Mouse (Mus musculus): ENCODE measurements around the gene Fam102a.
A peak's percentile ranks its signal among the peaks of the same experiment; 100 is the strongest.

Fam102a gene

DNA sequence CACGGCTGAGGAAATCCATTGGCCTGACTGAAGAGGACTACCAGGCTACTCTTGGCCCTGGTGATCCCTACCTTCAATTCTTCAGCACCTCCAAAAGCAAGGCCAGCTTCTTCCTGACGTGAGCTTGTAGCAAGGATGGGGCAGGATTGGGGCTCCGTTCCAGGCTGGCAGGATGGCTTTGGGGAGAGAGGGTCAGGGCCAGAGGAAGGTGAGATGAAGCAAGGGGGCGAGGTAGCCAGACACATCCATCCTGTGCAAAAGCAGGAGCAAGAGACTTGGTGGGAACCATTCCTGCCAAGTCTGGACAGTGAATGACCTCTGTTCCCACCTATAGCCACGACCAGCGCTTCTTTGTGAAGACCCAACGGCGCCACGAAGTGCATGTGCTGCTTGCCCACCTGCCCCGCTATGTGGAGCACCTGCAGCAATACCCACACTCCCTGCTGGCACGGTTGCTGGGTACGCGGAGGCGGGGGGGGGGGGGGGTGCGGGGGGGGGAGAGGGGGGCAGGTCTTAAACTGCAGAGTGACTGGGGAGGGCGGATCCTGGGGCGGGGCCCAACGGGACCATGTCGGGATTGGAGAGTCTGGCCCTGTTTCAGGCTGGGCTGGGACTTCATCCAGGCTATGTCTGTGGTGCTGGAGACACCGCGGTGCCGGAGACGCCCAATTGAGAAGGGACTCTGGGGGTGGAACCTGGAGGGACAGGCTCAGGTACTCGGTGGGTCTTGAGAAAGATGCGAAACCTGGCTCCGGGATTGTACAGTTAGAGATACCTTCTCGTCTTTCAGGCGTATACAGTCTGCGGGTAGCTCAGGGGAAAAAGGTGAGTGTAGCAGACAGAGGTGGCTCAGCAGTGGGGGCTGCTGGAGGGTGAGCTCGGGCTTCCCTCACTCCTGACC lies 43.3 kb downstream of the Fam102a start:
- DNase-seq (ENCODE audit: low read depth, low spot score): no peak

- DNase-seq (ENCODE audit: low read depth, low spot score): no peak
These were observed 46.4 kb downstream of the Fam102a start for GRCm38 (mm10) chr2:32581450-32582095.

DNA sequence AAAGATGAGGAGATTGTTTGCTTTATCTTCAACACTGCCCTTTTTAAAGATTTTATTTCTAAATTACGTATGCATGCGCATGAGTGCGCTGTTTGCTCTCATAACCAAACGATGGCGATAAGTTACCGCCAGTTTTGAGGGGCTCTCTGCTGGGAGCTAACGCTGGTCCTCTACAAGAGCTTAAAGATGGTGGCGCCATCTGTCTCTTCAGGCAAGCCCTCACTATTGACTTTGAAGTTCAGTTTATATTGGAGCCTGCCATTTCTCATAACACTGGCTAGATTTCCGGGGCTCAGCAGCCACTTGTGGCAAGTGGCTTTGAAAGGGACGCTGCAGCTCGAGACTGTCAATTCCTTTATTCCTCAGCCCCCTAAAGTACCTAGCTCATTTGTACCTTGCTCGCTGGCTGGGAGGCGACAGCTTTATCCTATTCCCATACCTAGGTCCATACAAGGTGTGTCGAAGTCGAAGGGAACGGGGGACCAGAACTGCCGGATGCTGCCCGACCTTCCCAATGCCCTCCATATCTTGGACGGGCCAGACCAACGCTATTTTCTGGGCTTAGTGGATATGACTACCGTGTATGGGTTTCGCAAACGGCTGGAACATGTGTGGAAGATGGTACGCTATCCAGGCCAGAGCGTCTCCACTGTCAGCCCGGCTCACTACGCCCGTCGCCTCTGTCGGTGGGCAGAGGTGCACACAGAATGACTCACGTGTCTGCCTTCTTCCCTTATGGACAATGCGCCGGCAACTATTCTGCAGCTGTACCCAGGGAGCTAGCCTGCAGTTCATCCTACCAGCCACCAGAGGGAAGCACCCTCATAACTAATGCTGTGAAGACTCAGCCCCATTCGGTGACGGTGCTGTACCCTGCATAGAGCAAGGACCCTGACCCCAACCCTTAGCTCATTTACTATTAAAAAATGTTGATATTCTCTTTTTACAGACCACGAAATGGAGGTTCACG lies 48.0 kb downstream of the Fam102a start:
- peak; percentile 96 for DNase-seq (ENCODE audit: low read depth, low spot score)

DNA sequence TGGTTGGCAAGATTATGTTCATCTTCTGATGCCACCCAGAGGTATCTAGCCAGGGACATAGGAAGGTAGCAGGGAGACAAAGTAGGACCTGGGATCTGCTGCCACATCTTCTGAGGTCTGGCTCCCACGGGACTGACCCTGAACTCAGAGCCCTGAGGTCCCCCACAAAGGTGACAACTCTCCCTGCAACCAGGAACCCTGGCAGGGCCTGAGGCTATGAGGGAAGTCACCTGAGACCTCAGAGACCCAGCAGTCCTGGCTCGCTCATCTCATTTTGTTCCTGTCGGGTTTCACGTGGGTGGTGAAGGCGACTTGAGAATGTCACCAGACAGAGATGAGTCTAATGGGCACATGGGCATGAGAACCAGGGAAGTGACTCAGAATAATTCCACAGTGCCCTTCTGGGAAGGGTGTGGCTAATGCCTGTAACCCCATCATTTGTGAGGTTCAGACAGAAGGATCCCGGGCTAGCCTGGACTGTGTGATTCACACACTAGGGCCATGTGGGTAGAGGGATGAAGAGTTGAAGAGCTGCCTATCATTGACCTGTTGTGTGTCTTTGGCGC lies 50.1 kb downstream of the Fam102a start:
- no peak for DNase-seq (ENCODE audit: low read depth, low spot score)

DNA sequence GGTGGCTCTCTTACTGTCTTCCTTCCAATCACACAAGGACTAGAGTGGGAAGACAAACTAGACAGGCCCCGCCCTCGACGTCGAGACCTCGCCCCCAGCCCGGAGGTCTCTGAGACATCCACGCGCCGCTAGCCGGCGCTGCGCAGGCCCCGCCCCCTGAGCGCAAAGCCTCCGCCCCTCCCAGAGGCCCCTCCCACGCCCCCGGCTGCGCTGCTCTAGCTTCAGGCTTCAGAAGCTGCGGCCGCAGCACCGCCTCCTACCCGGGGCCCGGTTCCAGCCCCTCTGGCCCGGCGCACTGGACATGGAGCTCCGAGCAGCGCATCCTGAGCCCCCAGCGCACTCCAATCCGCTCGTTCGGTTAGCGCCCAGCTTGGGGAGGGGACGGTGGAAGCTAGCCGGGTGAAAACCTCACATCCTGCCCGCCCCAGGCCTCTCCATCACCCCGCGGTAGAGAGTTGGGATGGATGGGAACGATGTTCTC lies 51.8 kb downstream of the Fam102a start, which contains the start of gene St6galnac4:
TSS of gene St6galnac4 (plus strand) at position 225 of the 481 bp plus-strand sequence.
- peak; percentile 96 for DNase-seq (ENCODE audit: low read depth, low spot score)

DNA sequence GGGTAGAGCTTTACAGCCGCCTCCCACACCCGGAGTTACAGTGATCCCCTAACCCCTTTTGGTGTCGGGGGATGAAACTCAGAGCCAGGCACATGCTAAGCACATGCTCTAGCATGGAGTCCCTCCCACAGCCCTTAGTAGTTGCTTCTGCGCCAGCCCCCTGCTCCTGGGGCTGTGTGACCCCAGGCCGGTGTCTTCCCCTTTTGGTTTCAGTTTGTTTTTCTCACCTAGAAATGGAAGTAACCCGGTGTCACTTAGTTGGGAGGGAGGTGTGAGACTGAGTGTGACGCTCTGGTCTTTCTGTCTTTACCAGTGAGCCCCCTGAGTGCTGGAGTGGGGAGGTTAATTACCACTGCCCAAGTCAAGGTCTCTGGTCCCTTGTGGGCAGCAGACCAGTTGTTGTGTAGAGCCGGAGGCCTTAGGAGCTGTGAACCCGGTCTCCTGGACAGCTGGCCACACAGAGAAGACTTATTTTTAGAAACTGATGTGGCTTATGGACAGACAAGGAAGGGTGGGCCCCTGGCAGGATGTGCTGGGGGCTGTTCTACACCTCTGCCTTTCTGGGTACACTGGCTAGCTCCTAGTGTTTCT lies 52.7 kb downstream of the Fam102a start:
- peak; percentile 68 for DNase-seq (ENCODE audit: low read depth, low spot score)

GRCm38 (mm10) chr2:32589213-32589795 lies 54.2 kb downstream of the Fam102a start:
- DNase-seq (ENCODE audit: low read depth, low spot score): peak; percentile 70

GRCm38 (mm10) chr2:32590224-32590623 lies 55.1 kb downstream of the Fam102a start:
- DNase-seq (ENCODE audit: low read depth, low spot score): no peak

DNA sequence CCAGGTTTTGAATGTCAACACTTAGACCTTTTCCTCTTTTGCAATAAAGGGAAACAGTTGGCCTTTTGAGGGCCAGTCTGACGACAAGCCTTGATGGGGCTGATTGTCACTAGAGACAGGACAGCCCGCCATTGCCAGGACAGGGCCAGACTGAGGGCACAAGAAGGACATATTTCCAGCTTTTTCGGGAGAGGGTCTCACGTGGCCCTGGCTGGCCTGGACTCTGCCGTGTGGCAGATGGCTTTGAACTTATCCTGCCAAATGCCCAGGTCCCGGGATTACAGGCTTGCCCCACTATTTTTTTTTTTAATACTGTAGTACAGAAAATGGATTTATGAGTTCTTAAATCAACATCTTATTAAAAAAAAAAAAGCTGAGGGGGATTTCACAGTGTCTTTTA lies 56.1 kb downstream of the Fam102a start:
- no peak for DNase-seq (ENCODE audit: low read depth, low spot score)

GRCm38 (mm10) chr2:32596725-32597124 lies 61.6 kb downstream of the Fam102a start:
- DNase-seq (ENCODE audit: low read depth, low spot score): no peak

DNA sequence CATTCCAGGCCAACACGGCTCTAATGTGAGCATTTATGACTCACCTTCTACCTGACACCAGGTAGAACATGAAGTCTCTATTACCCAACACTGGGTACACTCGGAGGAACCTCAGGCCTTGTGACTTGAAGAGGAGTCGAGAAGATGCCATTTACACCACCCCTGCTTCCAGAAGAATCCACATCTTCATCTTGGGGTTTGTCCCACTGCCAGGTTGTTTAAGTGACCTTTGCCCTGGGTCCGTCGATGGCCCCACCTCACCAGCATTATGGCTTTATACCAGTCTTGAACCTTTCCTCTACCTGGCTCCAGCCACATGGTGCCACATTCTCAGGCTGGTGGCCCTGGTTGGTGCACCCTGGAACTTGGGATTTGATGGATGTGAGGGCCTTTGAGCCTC lies 62.1 kb downstream of the Fam102a start:
- DNase-seq (ENCODE audit: low read depth, low spot score): no peak

GRCm38 (mm10) chr2:32597699-32598098 lies 62.6 kb downstream of the Fam102a start:
- peak; percentile 72 for DNase-seq (ENCODE audit: low read depth, low spot score)

DNA sequence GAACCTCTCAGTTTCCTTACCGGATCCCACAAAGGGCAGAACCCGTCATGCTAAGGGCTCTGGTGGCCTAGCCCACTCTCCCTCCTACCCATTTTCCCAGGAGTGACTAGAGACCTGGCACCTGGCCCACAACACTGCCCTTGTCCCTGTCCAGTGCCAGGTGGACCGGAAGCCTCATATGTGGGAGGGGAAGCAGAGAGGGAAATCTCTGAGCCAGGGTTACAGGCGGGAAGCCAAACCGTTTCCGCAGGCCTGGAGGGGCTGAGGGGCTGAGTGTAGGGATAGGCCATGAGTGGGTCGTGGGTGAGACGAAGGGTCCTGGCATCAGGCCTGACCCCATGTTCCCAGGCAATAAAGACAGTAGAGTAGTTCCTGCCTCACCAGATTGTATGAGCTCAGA lies 63.4 kb downstream of the Fam102a start:
- DNase-seq (ENCODE audit: low read depth, low spot score): no peak

DNA sequence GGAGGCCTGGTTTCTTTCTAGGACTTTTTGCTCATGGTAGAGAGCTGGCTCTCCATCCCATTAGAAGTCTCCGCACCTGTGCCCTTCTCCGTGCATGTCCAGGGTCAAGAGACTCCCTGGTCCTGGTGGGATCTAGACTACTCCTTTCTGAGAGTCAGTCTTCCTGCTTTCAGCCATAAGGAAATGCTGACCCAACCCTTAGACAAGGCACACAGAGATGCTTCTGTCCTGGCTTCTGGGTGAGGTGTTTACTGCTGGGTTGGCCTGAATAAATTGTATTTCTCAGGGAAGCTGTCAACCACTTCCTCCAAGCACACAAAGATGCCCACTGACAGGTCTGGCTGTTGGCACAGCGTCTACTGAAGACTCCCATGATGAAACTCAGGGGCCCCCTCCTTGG lies 64.3 kb downstream of the Fam102a start, which contains the start of gene St6galnac6:
TSS of gene St6galnac6 (plus strand) at position 301 of the 400 bp plus-strand sequence.
- DNase-seq (ENCODE audit: low read depth, low spot score): no peak

- peak; percentile 52 for DNase-seq (ENCODE audit: low read depth, low spot score)
These were observed 66.4 kb downstream of the Fam102a start for GRCm38 (mm10) chr2:32601417-32602065.

- DNase-seq (ENCODE audit: low read depth, low spot score): peak; percentile 64
These were observed 67.5 kb downstream of the Fam102a start for GRCm38 (mm10) chr2:32602600-32603054.

DNA sequence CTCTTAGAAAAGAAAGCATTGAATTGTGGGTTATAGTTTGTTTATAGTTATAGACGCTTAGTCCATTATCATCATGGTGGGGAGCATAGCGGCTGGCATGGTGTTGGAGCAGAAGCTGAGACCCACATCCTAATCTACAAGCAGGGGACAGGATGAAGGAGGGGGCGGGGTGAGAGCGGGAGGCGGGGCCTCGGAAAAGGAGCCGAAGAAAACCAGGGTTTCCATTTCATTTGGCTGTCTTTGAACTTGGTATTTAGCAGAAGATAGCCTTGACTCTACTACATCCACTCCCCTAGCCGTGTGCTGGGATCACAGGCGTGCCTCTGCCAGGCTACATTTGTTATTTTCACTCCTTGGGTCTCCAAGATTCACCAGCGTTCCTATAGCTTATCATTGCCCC lies 69.5 kb downstream of the Fam102a start:
- no peak for DNase-seq (ENCODE audit: low read depth, low spot score)

DNA sequence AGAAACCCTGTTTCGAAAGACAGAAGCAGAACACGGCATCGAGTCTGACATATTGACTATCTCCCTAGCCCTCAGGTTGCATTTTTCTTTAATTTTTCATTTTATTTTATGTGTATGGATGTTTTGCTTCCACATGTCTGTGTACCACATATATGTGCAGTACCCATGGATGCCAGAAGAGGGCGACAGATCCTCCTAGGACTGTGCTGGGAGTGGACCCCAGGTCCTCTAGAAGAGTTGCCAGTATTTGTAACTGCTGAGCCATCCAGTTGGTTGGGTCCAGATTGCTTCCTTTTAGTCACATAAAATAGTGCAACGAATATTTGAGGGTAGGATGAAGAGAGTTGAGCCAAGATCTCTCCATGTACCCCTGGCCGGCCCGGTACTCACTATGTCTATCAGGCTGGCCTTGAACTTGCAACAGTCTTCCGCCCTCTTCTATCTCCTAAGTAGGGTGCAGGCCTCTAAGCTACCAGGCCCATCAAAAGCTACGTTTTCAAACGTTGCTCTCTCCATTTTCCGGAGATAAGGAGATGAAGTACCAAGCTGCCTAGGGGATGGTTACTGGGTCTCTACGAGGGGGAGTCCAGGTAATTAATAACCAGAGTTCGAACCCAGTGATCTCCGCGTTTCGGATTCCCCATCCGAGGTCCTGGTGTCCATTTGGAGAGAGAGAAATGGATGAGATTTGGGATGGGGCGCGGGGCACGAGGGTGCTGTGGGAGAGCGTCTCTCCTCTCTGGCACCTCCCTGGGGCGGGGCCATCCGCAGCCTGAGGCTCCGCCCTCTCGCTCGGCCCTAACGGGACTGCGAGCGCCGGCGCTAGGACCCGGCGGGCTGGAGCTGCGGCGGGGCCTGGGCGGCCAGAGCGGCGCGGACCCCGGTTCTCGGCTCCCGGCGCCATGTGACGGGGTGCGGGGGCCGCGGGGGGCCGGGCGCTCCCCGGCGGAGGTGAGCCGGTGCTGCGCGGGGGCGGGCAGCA lies 71.3 kb downstream of the Fam102a start:
- DNase-seq (ENCODE audit: low read depth, low spot score): peak; percentile 91
